Mouse (Mus musculus) adrenal gland, postnatal 14 days (tissue): ENCODE measurements at regions not wholly inside any gene's neighbourhood (a gene's known extent, or its start where the extent isn't known, plus 50 kb on each side); places are given as distances from the start of the nearest gene placed in this dataset.
A peak's percentile ranks its signal among the peaks of the same experiment; 100 is the strongest.

Experiments
- DNase-seq: peaks from one replicate; pipeline ENCODE4 v3.0.0; 2021; ENCODE audit warnings: mixed read lengths

DNA sequence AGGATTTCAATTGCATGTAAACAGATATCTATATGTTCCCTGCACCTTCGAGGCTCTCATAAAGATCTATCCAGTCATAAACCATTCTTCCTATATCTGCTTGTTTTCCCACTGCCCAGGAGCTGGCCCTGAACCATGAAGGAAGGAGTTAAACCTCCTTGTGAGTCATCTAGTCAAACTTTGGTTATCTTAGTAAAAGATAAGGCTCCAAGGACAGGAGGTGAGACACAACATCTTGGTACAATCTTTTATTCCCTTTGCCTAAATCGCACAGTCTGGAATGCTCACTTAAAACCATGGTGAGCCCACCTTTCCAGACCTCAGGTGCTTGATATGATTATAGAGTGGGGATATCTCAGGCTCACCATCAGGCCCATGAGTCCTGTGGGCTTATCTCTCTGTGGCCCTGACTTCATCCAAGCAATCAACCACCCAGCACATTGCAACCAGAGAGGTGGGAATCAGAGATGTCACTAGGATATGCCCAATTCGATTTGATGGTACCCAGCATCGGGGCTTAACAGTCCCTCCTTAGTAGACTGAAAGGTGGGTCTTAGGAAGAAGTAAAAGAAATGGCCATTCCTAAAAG is 65.2 kb upstream of the Rreb1 start:
- DNase-seq, result peak; percentile 26

DNA sequence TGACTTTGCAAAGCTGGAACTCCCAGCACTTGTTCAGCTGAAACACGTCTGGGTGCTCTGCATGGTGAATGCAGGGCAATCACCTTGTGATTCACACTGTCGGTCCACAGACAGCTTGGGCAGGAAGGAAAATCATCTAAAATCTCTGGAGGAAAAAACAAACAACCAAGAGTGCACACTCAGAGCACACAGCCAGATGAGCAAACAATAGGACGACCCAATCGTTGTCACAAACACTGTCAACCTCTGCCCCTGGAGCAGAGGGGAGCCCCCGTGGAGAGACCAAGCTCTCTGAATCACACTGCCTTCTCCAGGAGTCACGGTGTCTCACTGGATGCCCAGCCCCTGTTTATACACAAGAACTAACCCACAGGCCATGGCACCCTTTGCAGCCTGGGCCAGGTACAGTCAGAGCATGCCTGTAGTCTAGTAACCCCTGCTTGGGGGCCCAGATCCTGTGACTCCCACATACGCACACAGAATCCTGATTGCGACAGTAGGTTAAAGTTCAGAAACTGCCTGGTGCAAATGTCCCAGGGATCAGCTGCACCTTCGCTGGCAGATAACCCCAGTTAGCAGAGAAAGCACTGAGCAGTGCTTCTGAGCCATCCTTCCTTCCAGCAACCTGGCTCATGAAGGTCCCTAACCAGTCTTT is 63.0 kb upstream of the Rreb1 start:
- DNase-seq, result peak; percentile 7

DNA sequence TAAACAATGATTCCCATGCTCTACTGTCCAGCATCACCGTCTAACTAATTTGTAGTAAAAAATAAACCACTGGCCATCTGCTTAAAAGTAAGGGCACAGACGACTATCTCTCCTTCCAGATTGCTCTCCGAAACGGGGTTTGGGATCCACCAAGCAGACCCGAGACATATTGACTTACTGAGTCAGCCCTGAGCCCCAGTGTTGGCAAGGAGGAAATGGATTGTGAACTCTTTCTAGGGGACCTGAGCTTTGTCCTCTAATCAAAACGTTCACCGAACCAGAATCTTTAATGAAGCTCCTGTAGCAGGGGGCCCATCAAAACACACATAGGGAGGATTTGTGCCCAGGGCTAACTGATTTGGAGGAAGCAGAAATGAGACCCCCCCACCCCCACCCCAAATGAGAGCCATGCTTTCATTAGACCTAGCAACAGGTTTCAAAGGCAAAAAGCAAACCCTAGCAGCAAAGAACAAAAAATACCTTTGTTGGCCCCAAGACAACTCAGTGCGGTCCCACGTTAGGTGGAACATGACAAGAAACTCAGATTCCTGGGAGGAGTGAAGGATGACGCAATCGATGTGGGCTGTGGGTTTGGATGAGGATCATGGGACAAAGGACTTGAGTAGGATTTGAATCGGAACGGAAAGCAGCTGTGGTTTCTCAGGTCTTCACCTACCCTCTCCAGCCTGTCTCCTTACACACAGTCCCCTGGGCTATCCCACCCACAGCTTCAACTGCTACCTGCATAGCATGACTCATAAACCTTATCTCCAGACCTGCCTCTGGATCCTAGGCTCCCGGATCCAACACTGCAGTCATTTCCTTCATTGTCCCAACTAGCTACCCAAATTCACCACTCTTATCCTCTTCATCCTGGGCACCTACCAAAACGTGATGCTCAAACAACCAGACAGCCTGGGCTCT is 62.2 kb upstream of the Rreb1 start:
- no peak for DNase-seq

DNA sequence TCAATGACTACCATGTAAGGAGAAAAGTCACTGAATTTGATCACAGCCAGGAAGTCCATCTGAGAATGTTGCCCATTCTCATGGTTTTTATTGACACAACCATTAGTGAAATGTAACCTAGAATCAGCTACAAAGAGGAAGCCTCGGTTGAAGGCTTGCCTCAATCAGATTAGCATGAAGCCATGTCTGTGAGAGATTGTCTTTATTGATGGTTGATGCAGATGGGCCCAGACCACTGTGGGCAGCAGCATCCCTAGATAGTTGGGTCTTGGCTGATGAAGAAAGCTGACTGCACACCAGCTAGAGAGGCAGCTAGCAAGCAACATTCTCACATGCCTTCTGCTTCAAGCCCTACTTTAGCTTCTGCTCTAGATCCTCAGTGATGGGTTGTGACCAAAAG is 60.4 kb upstream of the Rreb1 start:
- DNase-seq, result no peak

DNA sequence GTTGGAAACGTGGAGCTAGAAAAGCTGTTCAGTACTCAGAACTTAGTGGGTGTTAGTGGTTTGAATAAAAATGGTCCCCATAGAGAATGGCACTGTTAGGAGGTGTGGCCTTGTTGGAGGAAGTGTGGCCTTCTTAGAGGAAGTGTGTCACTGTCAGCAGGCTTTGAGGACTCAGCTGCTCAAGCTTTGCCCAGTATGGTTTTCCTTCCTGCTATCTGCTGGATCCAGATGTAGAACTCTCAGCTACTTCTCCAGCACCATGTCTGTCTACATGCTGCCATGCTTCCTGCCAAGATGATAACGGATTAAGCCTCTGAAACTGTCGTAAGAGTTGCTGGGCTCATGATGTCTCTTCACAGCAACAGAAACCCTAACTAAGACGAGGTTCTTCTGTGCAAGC is 59.8 kb upstream of the Rreb1 start:
- DNase-seq, result no peak
